Mouse (Mus musculus) heart, adult 2 months (tissue): ENCODE results near the gene Dpy30. TPM values are rescaled to one million over a fixed set of nuclear protein-coding genes. Genes with fewer than 3 reads are reported as not detected.
A peak's percentile ranks its signal among the peaks of the same experiment; 100 is the strongest.

Experiments used
- DNase-seq, 2 experiments: peaks; one replicate each; pipeline ENCODE4 v3.0.0; 2021
- H3K27ac ChIP-seq: fragments of 200-600 bp; 2 replicates; pipeline ENCODE4 v1.8.1; 2022
- H3K27me3 ChIP-seq: fragments of 200-500 bp; 2 replicates; pipeline ENCODE4 v1.6.1; 2012; ENCODE audit warnings: mild to moderate bottlenecking, low read length, inconsistent platforms, mixed read lengths; ENCODE audit not compliant: control insufficient read depth, insufficient read depth
- H3K36me3 ChIP-seq: fragments of 200-500 bp; 2 replicates; pipeline ENCODE4 v1.6.1; 2012; ENCODE audit warnings: low read length, inconsistent platforms; ENCODE audit not compliant: control insufficient read depth, insufficient read depth
- H3K4me1 ChIP-seq: fragments of 200-500 bp; 2 replicates; pipeline ENCODE4 v1.6.1; 2011; ENCODE audit warnings: low read length; ENCODE audit not compliant: control insufficient read depth, insufficient read depth
- H3K4me3 ChIP-seq: fragments of 200-600 bp; 2 replicates; pipeline ENCODE4 v1.8.1; 2022
- H3K79me2 ChIP-seq: fragments of 200-500 bp; replicated peaks from 2 replicates; pipeline ENCODE4 v1.6.1; 2012; ENCODE audit warnings: mild to moderate bottlenecking, inconsistent platforms, low read length, moderate library complexity, mixed read lengths; ENCODE audit not compliant: control insufficient read depth, insufficient read depth
- H3K9ac ChIP-seq: fragments of 200-500 bp; 2 replicates; pipeline ENCODE4 v1.6.1; 2012; ENCODE audit warnings: low read depth, mild to moderate bottlenecking, control low read depth, inconsistent platforms, low read length, mixed read lengths
- CTCF ChIP-seq: fragments of 200-600 bp; IDR thresholded peaks from 2 replicates; pipeline ENCODE4 v1.8.1; 2022; ENCODE audit warnings: antibody characterized with exemption, mild to moderate bottlenecking, moderate library complexity
- EP300 ChIP-seq: fragments of 200-500 bp; IDR thresholded peaks from 2 replicates; pipeline ENCODE4 v1.6.1; 2011; ENCODE audit warnings: low read depth, low read length, control low read depth; ENCODE audit not compliant: insufficient read depth
- POLR2A ChIP-seq: fragments of 200-500 bp; IDR thresholded peaks from 2 replicates; pipeline ENCODE4 v1.6.1; 2011; ENCODE audit warnings: mild to moderate bottlenecking, low read depth, low read length, control low read depth; ENCODE audit not compliant: insufficient read depth
- WGBS: fragments of 180-500 bp; shearing (Covaris S2); methylation state at CpG from one replicate; pipeline ENCODE4 v1.1.7; 2018; 5-methylcytosine and 5-hydroxymethylcytosine counted together
- intact Hi-C: fragments of 180-260 bp; cut with DNase I; formaldehyde crosslinking; loops from one replicate; pipeline ENCODE4 v1.15.1; 2025
- long read RNA-seq: library from polyadenylated mRNA; stranded (forward); transcript quantifications from one replicate; pipeline ENCODE4 v2.0.0, GENCODE M21; 2021
- polyA plus RNA-seq: library from polyadenylated mRNA; depleted of rRNA; stranded (reverse); fragments of >200 nt; gene quantifications from 2 replicates; pipeline ENCODE4 v1.2.3, GENCODE M21; 2012; rRNA removed
- total RNA-seq, 2 experiments: library from RNA; stranded (reverse); gene quantifications; 2 replicates each; pipeline ENCODE4 v1.2.3; 2021

Dpy30 gene
- total RNA-seq (10 to 100 TPM; 39.5 to 47.3 TPM), polyA plus RNA-seq (34.6 and 47.3 TPM in 2 replicates)
- long read RNA-seq, transcript Dpy30-206 (5 exons, 734 nt), result major isoform, 14 of 20 reads
- long read RNA-seq, partial matches to known transcripts, result 0 of 20 reads
- long read RNA-seq, other reads (novel, unspliced or antisense), result 3 of 20 reads

DNA sequence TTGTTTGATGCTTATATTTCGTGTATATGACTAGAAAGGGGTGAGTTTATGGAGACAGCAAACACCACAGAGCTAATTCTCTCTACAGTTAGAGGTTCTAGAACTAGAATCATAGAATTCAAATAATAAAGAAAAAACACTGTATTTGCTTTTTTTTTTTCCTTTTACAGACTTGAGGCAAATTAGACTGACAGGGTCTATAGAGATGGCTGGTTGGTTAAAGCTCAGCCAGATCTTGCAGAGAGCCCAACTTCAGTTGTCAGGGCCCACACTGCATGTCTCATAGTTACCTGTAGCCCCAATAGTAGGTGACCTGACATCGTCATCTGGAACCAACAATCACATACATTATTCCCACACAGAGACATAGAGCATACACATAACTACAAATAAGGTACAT is at the start of gene Dpy30:
Gene Dpy30, minus strand, starts transcription at position 101 of the 400 bp plus-strand sequence.
- Histone ChIP-seq H3K27me3 (no peaks in the 10 kb centered on the region), H3K36me3 (no peaks in the 10 kb centered on the region), H3K4me3 (no peak within 1 kb of the TSS), H3K9ac (no peak within 1 kb of the TSS), H3K79me2 (no peaks in the 10 kb centered on the region), H3K4me1 (no peaks in the 10 kb centered on the region), H3K27ac (no peak within 1 kb of the TSS)
- 77% methylated on average over 2 of the region's 2 CpGs for WGBS
- no peak for TF ChIP-seq POLR2A
- TF ChIP-seq EP300, result no peak
- DNase-seq, result no peak
- intact Hi-C loops, result no loop called here

- no peak overlapping the region for H3K27ac ChIP-seq
- H3K4me1 ChIP-seq, result no peaks in the 10 kb centered on the region
- WGBS, result 62% methylated on average over 1 of the region's 1 CpGs
- H3K36me3 ChIP-seq, result no peaks in the 10 kb centered on the region
- TF ChIP-seq CTCF, result no peak
- no peak for TF ChIP-seq POLR2A
- TF ChIP-seq EP300, result no peak
- no peak for DNase-seq
- no peak overlapping the region for H3K4me3 ChIP-seq
- no peaks in the 10 kb centered on the region for H3K79me2 ChIP-seq
- H3K27me3 ChIP-seq, result no peaks in the 10 kb centered on the region
- intact Hi-C loops, result no loop called here
- H3K9ac ChIP-seq, result no peak overlapping the region
Measured at GRCm38 (mm10) chr17:74363592-74363991, 39.8 kb upstream of the Dpy30 start.

DNA sequence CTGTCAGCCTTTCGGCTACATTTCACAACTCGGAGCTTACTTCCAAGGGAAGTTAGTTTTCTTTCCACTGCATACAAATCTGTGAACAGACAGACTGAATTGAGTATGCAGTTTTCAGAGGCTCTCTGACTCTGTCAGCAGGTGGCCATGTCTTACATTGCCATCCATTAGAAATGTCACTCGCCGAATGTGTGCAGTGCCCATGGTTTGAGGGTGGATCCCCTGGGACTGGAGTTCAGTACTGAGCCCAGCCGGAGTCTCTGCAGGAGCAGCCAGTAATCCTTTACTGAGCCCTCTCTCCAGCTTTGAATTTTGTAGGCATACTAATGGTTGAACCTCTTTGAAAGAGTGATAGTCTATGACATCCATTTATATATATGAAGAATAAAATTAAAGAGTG is 17.4 kb upstream of the Dpy30 start:
- Histone ChIP-seq H3K36me3 (peaks cover 5% of the 10 kb centered on the region), H3K27ac (no peak overlapping the region; the same call in 1 of the 2 replicates), H3K9ac (no peak overlapping the region), H3K4me1 (peaks cover 8% of the 10 kb centered on the region), H3K4me3 (no peak overlapping the region), H3K27me3 (no peaks in the 10 kb centered on the region), H3K79me2 (peaks cover 7% of the 10 kb centered on the region)
- DNase-seq, result no peak
- intact Hi-C loops, result loop anchor here (5.0 kb wide), 1 partner anchor 186 kb away; the partner anchor contains the start of gene Birc6
- TF ChIP-seq CTCF, result no peak
- TF ChIP-seq POLR2A, result no peak
- no peak for TF ChIP-seq EP300
- 35% methylated on average over 5 of the region's 5 CpGs for WGBS

GRCm38 (mm10) chr17:74338937-74339804 is 15.4 kb upstream of the Dpy30 start, which contains the start of gene Spast:
TSS of gene Spast (plus strand) at chr17:74338987.
- no peaks in the 10 kb centered on the region for H3K27me3 ChIP-seq
- H3K4me1 ChIP-seq, result peaks cover 8% of the 10 kb centered on the region
- H3K27ac ChIP-seq, result peak within 1 kb of the TSS; percentile 87
- H3K9ac ChIP-seq, result peak within 1 kb of the TSS; percentile 97
- peaks cover 5% of the 10 kb centered on the region for H3K79me2 ChIP-seq
- WGBS, result 1% methylated on average over 84 of the region's 90 CpGs
- intact Hi-C loops, result loop anchor here (1.0 to 2.0 kb wide), 3 partner anchors 23 to 56 kb away; partner anchors contain the start of genes Memo1 and Slc30a6
- peak; percentile 87 to 90 for DNase-seq
- peak within 1 kb of the TSS; percentile 61 for H3K4me3 ChIP-seq
- peaks cover 5% of the 10 kb centered on the region for H3K36me3 ChIP-seq
- TF ChIP-seq POLR2A (peak; percentile 44; the same call in 1 of the 2 replicates), EP300 (no peak), CTCF (no peak)

DNA sequence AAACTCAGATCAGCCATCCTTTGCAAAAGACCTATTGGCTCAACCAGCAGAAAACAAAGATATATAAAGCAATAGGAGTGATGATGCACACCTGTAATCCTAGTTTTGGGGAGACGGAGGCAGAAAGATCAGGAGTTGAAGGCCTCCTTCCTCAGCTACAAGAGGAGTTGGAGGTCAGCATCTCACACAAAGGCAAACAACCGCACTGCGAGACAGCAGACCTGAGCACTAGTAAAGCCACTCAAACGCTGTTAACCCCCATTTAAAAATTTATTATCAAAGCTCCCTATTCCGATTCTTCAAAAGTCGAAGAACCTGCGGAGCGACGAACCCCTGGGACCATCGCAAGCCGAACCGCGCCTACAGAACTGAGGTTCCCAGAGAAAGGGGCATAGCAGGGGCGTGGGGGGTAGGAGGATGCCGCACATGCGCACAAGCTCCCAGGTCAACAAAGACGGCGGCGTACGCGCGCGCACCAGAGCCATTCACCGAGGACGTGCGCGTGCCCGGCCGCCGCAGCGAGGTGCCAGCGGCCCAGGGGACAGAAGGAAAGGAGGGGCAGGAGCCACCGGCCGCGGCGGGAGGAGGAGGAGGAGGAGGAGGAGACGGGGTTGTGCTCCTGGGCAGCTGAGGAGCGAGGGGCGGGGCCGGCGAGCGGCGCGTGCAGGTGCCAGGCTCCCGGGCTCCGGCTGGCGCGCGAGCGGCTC is 14.6 kb upstream of the Dpy30 start:
- TF ChIP-seq CTCF (no peak), EP300 (no peak), POLR2A (peak; percentile 64; the same call in 1 of the 2 replicates)
- peaks cover 8% of the 10 kb centered on the region for H3K4me1 ChIP-seq
- no peaks in the 10 kb centered on the region for H3K27me3 ChIP-seq
- H3K9ac ChIP-seq, result peak overlapping the region; percentile 97
- intact Hi-C loops, result loop anchor here (1.0 to 2.0 kb wide), 3 partner anchors 22 to 56 kb away; partner anchors contain the start of genes Memo1 and Slc30a6
- peak overlapping the region; percentile 61 for H3K4me3 ChIP-seq
- peaks cover 5% of the 10 kb centered on the region for H3K36me3 ChIP-seq
- peak; percentile 95 to 96 for DNase-seq
- under 1% methylated on average over 43 of the region's 50 CpGs for WGBS
- H3K79me2 ChIP-seq, result peaks cover 2% of the 10 kb centered on the region
- H3K27ac ChIP-seq, result peak overlapping the region; percentile 87
